Mouse (Mus musculus): ENCODE data around the gene Ppox.
"Not testable (repeated sequence)": the region's sequence is repeated elsewhere in the genome, so short reads cannot be mapped to it uniquely, and the experiment has no call there.

The Ppox gene

DNA sequence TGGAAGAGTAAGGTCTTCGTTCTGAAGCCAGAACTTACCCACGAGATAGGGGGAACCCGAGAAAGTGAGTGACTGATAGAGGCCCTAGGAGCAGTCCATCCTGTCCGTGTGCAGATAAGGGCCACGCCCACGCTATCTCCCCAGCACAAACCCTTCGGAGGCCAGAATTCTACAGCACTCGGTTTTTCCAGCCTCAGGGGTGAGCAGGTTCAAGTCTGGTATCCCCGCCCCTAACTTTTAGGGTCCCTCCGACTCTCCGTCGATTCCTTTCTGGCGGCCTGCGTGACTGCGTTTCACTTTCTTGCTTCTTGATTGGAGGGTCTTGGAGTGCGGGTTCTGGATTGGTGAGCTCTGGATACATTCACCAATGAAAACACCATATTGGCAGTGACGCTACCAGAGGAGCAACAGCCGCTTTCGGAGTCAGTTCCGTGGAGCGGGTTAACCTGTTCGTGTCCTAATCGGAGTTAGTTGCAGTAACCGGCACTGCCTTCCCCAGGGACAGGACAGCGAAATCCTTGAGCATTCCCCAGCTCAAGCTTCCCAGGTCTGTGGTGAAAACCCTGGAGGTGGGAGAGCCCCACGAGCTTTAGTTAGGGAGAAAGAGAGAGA lies at the start of gene Ppox:
Gene Ppox (minus strand): TSS at position 271 of the 612 bp plus-strand sequence.
- DNase-seq: peak; percentile 79

DNA sequence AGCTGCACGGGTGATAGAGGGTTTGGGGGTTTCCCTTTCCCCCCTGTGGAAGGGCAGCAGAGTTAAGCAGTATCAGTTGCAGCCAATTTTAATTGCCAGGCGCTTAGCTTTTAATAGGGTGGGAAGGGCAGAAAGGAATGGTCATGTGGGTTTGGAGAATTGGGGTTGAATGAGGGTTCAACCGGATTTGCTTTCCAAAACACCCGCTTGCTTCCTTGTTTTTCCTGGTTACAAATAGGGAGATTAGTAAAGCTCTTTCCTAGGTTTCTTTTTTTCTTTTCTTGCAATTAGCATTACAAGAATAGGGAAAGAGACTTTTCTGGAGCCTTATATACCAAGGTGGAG lies 49.2 kb upstream of the Ppox start:
- DNase-seq: no peak

DNA sequence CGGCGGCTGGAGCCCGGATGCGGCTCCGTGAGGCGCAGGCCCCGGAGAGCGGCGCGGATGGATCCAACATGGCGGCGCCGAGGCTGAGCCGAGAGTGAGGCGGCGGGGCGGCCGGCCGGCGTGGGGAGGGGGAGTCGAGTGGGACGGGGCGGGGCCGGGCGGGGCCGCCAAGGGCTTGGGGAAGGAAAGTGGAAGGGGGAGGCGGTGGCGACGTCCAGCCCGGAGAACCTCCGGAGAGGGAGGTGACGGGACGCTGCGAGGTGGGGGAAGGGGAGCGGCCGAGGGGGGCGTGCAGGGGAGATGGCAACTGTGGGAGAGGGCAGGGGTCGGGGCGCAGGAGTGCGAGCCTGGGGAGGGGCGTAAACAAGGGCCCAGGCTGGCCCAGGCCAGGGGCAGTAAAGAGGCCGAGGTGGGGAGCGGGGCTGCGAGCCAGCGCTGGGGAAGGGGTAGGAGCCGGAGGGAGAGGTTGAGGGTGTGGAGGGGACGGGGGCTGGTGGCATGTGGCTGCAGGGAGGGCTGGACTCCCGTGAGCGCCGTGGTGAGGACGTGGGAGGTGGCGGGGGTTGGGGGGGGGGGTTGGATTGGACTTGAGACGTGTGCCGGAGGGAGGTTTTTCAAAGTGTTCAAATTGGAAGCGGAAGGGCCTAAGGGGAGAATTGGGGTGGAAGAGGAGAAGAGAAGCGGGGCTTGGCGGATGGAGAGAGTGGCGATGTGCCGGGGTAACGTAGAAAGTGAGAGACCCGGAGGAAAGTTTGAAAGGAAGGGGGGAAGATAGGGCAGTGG lies 48.6 kb upstream of the Ppox start:
- DNase-seq: peak; percentile 79

DNA sequence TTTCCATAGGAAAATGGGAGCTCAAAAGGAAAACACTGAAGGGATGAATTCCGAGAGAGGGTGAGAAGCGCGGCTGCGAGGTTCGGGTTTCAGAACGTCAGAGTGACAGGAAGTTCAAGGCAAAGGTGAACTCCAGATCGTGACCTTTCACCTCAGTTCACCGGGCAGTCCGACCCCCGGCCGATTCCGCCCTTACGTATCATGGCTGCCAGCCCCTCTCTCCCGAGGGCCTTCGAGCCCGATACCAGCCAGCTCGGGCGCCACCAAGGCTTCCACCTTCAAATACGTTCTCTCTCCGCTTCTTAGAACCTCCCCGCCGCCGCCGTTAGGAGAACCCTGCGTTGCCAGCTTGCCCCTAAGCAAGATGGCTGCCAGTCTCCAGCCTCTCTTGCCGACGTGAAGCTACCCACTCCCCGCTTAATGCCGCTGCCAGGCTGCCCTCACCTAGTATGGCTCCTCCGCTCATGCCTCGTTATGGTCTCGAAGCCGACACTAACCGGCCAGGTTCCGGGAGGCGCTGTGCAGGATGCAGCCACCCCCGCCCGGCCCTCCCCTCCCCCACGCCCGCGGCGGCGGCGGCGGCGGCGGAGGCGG lies 48.0 kb upstream of the Ppox start, which contains the start of gene Dedd:
Gene Dedd (plus strand): TSS at position 307 of the 594 bp plus-strand sequence.
- DNase-seq: peak; percentile 92

DNA sequence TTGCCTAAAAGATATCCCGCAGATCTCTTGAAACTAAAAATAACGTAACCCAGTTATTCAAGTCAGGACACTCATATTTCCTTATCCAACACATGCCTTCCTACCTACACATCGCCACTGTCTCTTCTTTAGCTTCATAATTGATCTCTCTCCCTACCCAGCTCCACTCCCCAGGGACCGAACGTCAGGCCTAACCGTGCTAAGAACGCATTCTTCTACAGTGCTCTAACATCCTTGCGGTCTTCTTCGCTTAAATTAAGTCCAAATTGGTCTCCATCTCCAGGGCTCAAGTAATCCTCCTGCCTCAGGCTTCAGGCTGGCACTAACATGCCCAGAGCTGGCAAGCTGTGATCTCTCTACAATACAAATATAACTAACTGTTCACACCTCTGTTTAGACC lies 47.3 kb upstream of the Ppox start:
- no peak for DNase-seq

DNA sequence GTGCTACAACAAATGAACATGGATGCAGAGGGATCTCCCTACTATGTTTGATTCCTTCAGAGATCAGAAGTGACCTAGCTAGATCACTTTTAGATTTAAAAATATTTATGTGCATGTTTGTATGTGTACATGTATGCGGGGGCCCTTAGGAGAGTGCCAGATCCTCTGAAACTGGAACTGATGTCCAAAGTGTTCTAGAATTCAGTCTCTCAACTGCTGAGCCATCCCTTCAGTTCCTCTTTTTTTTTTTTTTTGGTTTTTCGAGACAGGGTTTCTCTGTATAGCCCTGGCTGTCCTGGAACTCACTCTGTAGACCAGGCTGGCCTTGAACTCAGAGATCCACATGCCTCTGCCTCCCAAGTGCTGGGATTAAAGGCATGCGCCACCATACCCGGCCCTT lies 45.6 kb upstream of the Ppox start:
- DNase-seq: not testable (repeated sequence)

DNA sequence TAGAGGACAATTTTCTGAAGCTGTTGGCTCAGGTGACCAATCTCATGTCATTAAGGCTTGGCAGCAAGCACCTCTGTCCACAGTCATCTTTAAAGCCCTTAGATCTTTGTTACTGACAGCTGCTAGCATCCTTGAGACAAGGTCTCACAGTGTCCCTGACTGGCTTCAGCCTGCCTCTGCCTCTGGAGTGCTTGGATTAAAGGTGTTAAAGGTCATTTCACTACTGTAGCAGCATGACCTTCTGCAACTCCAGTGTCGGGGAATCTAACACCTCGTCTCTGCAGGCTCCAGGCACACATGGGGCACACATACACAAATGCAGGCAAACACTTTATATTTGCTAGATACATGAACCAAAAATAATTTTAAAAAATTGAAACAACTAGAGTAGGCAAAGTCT lies 44.6 kb upstream of the Ppox start:
- no peak for DNase-seq

DNA sequence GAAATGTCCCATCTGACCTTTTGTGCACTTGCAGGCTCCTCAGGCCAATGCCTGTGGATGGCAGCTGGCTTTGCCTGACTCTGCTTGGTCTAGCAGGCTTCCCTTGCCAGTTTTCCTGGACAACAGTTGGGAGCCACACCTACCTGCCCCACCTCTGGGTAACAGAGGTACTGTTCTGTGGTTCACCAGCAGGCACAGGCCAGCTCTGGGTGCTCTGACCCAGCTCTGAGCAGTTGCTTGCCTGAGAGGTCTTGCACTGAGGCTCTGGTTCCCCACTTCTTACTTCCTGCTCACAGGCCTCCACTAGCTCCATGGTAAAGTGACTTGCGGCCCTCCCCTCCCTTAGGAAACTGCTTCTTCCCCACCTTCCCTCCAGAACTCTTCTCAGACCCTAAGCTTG lies 41.0 kb upstream of the Ppox start:
- no peak for DNase-seq

DNA sequence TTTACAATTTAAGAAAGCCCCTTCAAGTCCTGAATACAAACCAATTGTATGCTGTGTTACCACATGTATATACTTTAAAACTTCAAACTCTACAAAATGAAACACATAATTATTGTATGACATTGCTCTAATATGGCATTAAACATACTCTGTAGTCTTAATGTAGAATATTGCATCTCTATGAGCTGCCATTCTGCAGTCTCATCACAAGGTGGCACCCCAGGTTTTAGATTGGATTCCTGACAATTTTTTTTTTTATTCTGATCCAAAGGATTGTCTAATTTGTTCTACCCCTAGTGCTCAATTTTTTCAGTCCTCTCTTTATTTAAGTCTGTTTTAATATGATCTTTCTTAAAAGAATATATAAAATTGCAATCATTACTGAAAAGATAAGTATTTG lies 40.4 kb upstream of the Ppox start:
- no peak for DNase-seq

DNA sequence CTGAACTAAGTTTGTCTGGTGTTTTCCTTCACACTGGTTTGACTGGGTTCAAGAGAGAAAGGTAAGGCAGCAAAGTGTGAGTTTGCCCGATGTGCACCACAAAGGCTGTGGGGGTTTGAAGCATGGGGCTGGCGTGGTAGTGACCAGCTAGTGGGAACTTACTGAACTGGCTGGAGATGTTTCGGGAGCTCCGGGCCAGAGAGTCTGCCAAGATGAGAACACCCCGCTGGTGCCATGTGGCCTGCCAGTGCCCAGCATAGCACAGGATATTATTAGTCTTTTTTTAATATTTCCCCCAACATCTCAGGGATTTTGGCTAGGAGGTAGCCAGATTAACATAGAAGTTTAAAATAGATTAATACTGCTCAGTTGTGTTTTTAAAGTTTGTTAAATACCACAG lies 39.2 kb upstream of the Ppox start:
- DNase-seq: no peak

DNA sequence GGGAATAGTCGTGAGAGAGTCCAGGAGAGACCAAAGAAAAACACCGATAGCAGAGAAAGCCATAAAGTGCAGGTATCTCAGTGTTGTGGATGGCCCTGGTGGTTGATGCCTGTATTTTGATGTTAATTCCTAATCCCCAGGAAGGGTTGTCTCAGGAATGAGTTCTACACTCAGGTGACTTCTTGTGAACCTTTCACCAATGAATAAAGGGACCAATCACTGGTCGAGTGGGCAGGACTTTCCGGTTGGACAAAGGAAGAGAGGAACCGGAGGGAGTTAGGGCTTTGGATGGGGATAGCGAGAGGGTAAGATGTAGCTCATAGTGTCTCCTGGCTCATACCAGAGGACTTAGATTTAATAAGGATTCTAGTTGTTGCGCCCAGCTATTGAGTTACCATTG lies 38.8 kb upstream of the Ppox start:
- DNase-seq: no peak

DNA sequence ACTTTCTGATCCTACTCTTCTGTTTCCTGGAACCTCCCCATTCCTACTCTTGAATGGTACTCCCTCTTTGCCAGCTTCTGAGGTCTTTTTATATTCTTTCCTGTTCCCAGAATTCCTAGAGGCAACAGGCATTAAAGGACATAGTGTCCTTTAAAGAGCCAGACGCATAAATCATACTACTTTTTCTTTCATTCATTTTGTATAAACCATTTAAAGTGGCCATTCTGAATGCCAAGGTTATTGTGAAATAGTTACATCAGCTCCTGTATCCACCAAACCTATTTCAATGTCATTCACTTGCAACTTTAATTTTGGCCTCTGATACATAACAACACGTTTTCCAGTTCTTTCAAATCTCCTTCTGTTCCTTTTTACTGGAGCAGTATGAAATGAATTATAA lies 28.3 kb upstream of the Ppox start:
- DNase-seq: no peak

DNA sequence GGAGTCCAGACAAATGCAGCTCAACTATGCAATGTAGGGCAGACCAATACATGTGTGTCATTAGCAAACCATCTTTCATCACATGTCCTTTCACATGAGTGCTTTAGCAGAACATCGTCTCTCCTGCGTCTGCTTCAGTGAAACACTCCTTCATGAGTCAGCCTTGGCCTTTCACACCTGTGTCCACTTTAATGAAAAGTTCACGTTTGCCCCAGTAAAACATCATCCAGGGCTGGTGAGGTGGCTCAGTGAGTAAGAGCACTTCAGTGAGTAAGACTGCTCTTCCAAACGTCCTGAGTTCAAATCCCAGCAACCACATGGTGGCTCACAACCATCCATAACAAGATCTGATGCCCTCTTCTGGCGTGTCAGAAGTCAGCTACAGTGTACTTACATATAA lies 25.2 kb upstream of the Ppox start:
- not testable (repeated sequence) for DNase-seq

DNA sequence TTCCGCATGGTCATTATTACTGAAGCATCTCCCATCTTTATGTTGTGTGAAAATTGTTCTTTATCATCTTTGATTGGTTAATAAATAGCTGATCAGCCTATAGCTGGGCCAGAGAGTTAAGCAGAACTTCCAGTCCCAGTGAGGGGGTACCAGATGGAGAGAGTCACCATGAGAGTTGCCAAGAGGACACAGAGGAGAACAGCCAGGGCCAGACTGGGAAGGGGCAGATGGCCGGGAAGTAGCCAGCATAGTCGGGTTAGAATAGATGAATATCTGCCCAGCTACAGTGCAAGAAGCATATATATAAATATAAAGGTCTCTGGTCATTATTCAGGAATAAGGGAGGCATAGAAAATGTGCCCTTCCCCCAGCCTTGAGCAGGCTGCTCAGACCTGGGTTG lies 17.2 kb upstream of the Ppox start:
- no peak for DNase-seq

DNA sequence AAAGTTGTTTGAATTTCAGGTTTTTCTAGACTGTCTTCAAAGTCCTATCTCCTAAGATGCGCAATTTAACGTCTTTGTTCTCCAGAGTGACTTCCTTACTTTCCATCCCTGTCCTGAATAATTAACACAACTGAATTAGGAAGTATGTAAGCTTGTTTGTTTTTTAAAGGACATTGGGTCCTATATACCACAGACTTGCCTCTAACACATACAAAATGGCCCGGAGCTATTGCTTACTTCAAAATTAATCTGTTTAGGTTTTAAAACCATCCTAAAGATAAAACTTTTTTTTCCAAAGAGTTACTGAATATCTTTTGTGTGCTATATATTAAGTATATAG lies 14.0 kb upstream of the Ppox start:
- DNase-seq: no peak

DNA sequence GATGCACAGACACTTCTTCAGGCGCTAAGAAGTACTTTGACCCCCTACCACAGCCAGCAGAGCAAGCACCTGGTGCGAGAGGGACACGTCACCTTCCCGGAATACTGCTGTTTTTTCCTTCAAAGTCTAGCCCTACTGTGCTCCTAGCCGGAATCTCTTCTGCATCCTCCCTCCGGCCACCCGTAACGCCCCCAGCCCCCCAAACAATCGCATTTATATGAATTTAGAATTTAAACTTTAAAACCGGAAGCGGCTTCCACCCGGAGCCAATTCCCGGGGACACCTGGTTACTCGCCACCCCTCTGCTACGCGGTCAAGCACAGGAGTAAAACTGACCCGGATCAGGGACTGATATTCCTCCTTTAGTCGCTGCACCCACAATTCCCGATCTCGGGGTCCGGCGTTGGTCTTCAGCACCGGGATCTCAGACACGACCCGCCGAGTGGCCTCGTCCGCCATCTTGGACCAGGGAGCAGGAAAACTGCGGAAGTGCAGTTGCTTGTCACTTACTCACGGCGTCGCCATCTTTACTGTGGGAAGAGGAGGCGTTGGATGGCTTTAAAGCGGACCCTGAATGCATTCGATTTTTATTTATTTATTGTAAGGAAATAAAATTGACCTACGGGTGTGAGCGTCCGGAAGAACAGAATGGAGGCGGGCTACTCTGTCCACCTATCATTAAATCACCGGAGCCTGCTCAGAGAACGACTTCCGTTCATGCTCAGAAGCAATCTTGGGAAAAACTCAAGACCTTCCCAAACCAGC lies 13.5 kb upstream of the Ppox start, which contains the start of gene Ufc1:
Gene Ufc1 (minus strand): TSS at position 727 of the 765 bp plus-strand sequence.
- peak; percentile 65 for DNase-seq

DNA sequence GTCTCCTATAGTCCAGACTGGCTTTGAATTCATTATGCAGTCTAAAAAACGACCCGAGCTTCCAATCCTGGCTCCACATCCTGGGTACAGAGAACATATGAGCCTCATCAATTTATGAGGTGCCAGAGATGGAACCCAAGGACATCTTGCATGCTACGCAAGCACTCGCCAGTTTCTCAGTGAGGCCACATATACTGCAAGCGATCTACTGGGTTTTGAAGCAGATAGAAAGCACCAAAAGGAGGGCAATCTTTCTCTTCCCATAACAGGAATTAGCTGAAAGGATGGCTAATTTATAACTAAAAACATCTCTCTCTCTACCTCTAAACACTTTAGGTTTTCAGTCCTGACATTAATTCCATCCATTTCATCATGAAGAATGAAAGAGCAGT lies 12.9 kb upstream of the Ppox start:
- DNase-seq: no peak

DNA sequence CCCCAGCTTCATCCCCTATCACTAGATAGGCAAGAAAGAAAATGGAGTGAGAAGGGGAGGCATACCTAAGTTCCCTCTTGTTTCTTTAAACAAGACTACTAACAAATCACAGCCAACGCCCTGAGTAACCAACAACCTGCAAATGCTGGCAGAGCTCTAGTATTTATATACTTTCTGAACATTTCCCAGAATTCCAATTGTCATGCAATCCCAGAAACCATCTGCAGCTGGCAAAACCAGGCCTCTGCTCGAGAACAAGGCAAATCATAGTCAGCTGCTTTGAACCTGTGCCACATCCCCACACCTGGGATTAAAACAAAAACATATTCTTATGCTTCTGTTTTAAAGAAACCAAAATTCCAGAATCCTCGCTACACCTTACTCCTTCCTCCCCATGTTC lies 12.4 kb upstream of the Ppox start:
- no peak for DNase-seq

DNA sequence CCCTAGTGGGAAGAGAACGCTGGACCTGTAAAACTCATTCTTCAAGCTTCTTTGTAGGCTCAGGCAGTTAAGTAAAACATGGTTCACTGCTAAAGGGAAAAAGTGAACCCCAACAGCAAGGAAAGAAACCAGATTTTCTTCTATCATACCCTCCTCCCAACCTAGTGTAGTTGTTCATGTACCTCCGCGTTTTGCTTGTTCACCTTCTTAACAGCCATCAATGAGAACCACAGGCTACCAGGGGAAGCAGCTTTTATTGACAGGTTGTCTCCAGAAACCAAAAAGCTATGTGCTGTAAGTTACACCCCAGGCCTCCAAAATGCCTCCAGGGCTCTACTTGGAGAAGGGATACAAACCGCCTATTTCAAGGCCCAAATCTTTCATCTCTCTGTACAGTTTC lies 7.3 kb upstream of the Ppox start:
- no peak for DNase-seq

DNA sequence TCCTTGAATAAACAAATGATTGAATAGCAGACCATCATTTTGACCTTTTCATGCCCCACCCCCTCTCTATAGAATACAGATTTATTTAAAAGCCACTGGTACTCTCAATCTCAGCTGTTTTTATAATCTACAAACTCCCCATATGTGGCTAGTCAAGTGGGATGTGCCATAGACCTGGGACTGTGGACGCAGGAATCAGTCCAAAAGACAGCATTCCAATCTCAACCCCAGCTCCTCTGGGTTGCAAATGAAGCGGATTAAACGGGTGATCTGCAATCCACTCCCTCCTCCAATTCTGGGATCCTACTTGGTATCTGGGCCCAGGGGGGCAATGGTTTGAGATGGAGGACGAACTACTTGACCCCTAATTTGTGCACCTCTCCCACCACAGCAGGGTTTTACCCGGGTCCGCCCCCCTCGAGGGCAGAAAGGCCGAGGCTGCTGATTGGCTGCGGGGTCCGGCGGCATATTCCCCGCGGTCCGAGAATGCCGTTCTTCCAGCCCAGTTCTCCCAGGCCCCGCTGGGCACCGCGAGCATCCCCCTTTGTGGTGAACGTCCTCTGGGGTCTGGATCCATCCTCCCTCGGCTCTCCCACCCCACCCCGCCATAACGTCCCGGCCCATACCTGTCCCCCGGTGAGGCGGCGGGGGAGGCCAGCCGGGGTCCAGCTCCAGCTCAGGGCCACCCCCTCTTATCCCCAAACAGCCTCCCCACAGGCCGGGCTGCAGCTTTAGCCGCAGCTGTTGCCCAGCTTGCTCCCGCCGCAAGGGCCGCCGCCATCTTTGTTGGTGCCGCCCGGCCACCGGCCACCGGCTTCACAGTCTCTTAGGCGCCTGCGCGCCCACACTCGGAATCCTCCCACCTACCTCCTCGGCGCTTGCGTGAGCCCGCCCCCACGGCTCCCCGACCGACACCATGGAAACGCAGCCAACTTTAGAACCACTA lies 6.4 kb upstream of the Ppox start, which contains the start of gene Usp21:
Gene Usp21 (minus strand): TSS at position 856 of the 946 bp plus-strand sequence.
- DNase-seq: peak; percentile 94

DNA sequence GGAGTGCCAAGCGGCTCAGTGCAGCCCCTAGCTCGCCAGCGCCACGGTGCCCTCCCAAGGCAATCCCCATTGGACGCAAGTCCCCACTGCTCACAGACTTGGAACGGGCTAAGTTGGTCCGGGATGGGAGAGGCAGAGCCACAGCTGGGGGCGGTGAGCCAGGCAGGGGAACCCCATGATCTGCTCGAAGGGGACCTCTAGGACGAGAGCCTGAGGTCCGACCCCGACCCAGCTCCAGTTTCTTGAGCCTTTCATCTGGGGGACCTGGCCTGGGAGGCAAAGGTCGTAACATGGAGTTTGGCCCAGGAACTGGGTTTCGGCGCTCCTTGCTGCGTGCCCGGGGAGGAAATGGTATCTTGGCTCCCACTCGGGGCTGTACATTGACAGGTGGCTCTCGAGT lies 5.5 kb upstream of the Ppox start:
- DNase-seq: no peak

DNA sequence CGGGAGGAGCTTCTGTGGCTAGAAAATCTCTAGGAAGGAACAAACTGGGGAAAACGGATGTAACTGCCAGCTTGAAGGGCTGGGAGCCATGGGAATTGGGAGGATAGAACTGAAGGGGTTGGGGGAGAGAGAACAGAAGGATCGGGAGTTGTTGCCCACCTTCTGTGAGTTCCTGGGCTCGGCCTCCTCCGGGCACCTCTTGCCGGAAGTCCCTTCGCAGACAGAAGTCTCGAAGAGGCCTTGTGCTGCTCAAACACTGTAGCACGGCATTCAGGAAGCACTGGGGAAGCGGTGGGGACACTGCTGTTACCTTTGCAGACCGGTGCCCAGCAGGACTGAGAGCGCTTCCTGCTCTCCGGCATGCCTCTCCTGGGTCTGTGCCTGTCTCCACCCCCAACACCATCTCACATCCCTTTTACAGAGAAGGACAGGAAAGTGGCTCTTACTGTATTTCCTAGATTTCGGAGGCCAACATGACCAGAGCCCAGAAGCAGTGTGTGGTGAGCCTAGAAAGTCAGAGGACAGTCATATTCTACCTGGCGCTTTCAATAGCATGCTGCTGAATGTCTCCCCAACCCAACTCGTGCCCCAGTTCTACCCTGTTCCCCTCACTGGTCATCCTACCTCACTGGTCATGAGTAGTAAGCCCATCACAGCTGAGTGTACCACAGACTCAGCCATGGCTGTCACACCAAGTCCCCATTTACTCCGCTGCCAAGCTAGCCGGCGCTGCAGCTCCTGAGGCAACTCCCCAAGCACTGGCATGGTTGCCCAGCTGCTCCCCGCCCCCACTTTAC lies 4.3 kb upstream of the Ppox start:
- no peak for DNase-seq
